Mouse (Mus musculus) kidney, adult 2 months (tissue): ENCODE measurements at regions not wholly inside any gene's neighbourhood (a gene's known extent, or its start where the extent isn't known, plus 50 kb on each side); places are given as distances from the start of the nearest gene placed in this dataset.
A peak's percentile ranks its signal among the peaks of the same experiment; 100 is the strongest.

Experiments
- DNase-seq: peaks from one replicate; pipeline ENCODE4 v3.0.0; 2021
- H3K27ac ChIP-seq: fragments of 200-500 bp; 2 replicates; pipeline ENCODE4 v1.5.1; 2012; ENCODE audit warnings: low read depth, low read length, control low read depth, inconsistent platforms; ENCODE audit not compliant: insufficient read depth
- H3K27me3 ChIP-seq: fragments of 200-500 bp; replicated peaks from 2 replicates; pipeline ENCODE4 v1.6.1; 2012; ENCODE audit warnings: mild to moderate bottlenecking, moderate library complexity, low read length, inconsistent platforms; ENCODE audit not compliant: control insufficient read depth, insufficient read depth
- H3K36me3 ChIP-seq: fragments of 200-500 bp; 2 replicates; pipeline ENCODE4 v1.6.1; 2012; ENCODE audit warnings: mild to moderate bottlenecking, moderate library complexity, low read length, inconsistent platforms; ENCODE audit not compliant: control insufficient read depth, insufficient read depth
- H3K4me1 ChIP-seq: fragments of 200-500 bp; 2 replicates; pipeline ENCODE4 v1.6.1; 2011; ENCODE audit warnings: low read length; ENCODE audit not compliant: control insufficient read depth, insufficient read depth
- H3K4me3 ChIP-seq: fragments of 200-500 bp; 2 replicates; pipeline ENCODE4 v1.5.1; 2011; ENCODE audit warnings: mild to moderate bottlenecking, low read depth, low read length, control low read depth; ENCODE audit not compliant: insufficient read depth
- CTCF ChIP-seq: fragments of 200-500 bp; conservative IDR thresholded peaks from 2 replicates; pipeline ENCODE4 v1.5.1; 2011; ENCODE audit warnings: low read depth, mild to moderate bottlenecking, control low read depth, low read length, moderate library complexity, mixed read lengths; ENCODE audit not compliant: insufficient read depth, insufficient read length
- POLR2A ChIP-seq: fragments of 200-500 bp; IDR thresholded peaks from one replicate; pipeline ENCODE4 v1.6.1; 2011; ENCODE audit warnings: low read depth, low read length, control low read depth
- WGBS: fragments of 180-500 bp; shearing (Covaris S2); methylation state at CpG from one replicate; pipeline ENCODE4 v1.1.7; 2018; 5-methylcytosine and 5-hydroxymethylcytosine counted together

GRCm38 (mm10) chr3:126011269-126011668 lies 72.8 kb upstream of the Ugt8a start:
- no peaks in the 10 kb centered on the region for H3K4me1 ChIP-seq
- no peak overlapping the region for H3K4me3 ChIP-seq
- no peaks in the 10 kb centered on the region for H3K36me3 ChIP-seq
- no peak overlapping the region for H3K27ac ChIP-seq
- H3K27me3 ChIP-seq, result no peaks in the 10 kb centered on the region
- peak; percentile 24 for DNase-seq
- TF ChIP-seq POLR2A (no peak), CTCF (no peak)

GRCm38 (mm10) chr3:126016166-126016565 lies 77.7 kb upstream of the Ugt8a start:
- Histone ChIP-seq H3K4me1 (no peaks in the 10 kb centered on the region), H3K4me3 (no peak overlapping the region), H3K27ac (no peak overlapping the region), H3K27me3 (no peaks in the 10 kb centered on the region), H3K36me3 (no peaks in the 10 kb centered on the region)
- WGBS, result 87% methylated on average over 4 of the region's 4 CpGs
- TF ChIP-seq POLR2A, result no peak
- no peak for TF ChIP-seq CTCF
- DNase-seq, result no peak

- H3K27me3 ChIP-seq, result no peaks in the 10 kb centered on the region
- no peak overlapping the region for H3K4me3 ChIP-seq
- TF ChIP-seq POLR2A, result no peak
- no peak for TF ChIP-seq CTCF
- 24% methylated on average over 3 of the region's 3 CpGs for WGBS
- no peaks in the 10 kb centered on the region for H3K36me3 ChIP-seq
- DNase-seq, result peak; percentile 10
- H3K4me1 ChIP-seq, result no peaks in the 10 kb centered on the region
- no peak overlapping the region for H3K27ac ChIP-seq
Measured at GRCm38 (mm10) chr3:126044327-126044726, 105.9 kb upstream of the Ugt8a start.

GRCm38 (mm10) chr3:126044861-126045260 lies 106.4 kb upstream of the Ugt8a start:
- no peak overlapping the region for H3K27ac ChIP-seq
- no peak overlapping the region for H3K4me3 ChIP-seq
- no peaks in the 10 kb centered on the region for H3K27me3 ChIP-seq
- no peak for TF ChIP-seq POLR2A
- no peak; the same call in 1 of the 2 replicates for TF ChIP-seq CTCF
- no peaks in the 10 kb centered on the region for H3K4me1 ChIP-seq
- 25% methylated on average over 2 of the region's 2 CpGs for WGBS
- DNase-seq, result peak; percentile 10
- H3K36me3 ChIP-seq, result no peaks in the 10 kb centered on the region

GRCm38 (mm10) chr3:126045992-126046786 lies 107.8 kb upstream of the Ugt8a start:
- WGBS, result 31% methylated on average over 9 of the region's 9 CpGs
- TF ChIP-seq CTCF (no peak), POLR2A (no peak)

GRCm38 (mm10) chr3:126058585-126058984 lies 120.2 kb upstream of the Ugt8a start:
- H3K36me3 ChIP-seq, result no peaks in the 10 kb centered on the region
- no peaks in the 10 kb centered on the region for H3K4me1 ChIP-seq
- H3K27me3 ChIP-seq, result no peaks in the 10 kb centered on the region
- H3K4me3 ChIP-seq, result no peak overlapping the region
- H3K27ac ChIP-seq, result no peak overlapping the region
- no peak for TF ChIP-seq CTCF
- no peak for TF ChIP-seq POLR2A
- DNase-seq, result no peak

More at GRCm38 (mm10) chr3:126045992-126046786, 107.8 kb upstream of the Ugt8a start:
- H3K4me1 ChIP-seq, result no peaks in the 10 kb centered on the region
- no peaks in the 10 kb centered on the region for H3K27me3 ChIP-seq
- DNase-seq, result peak; percentile 50
- no peak overlapping the region for H3K27ac ChIP-seq
- H3K4me3 ChIP-seq, result no peak overlapping the region
- no peaks in the 10 kb centered on the region for H3K36me3 ChIP-seq

- H3K4me1 ChIP-seq, result no peaks in the 10 kb centered on the region
- H3K27me3 ChIP-seq, result no peaks in the 10 kb centered on the region
- 89% methylated on average over 2 of the region's 2 CpGs for WGBS
- H3K4me3 ChIP-seq, result no peak overlapping the region
- H3K36me3 ChIP-seq, result no peaks in the 10 kb centered on the region
- H3K27ac ChIP-seq, result no peak overlapping the region
- no peak for DNase-seq
- TF ChIP-seq POLR2A (no peak), CTCF (no peak)
Measured at GRCm38 (mm10) chr3:126105086-126105485, 166.7 kb upstream of the Ugt8a start.

GRCm38 (mm10) chr3:126109371-126109770 lies 171.0 kb upstream of the Ugt8a start:
- Histone ChIP-seq H3K4me3 (no peak overlapping the region), H3K36me3 (no peaks in the 10 kb centered on the region), H3K27ac (no peak overlapping the region), H3K27me3 (no peaks in the 10 kb centered on the region), H3K4me1 (no peaks in the 10 kb centered on the region)
- TF ChIP-seq POLR2A (no peak), CTCF (no peak)
- 77% methylated on average over 6 of the region's 6 CpGs for WGBS
- no peak for DNase-seq
